Mouse (Mus musculus): Measurements from ENCODE around the gene Jpt2.

DNA sequence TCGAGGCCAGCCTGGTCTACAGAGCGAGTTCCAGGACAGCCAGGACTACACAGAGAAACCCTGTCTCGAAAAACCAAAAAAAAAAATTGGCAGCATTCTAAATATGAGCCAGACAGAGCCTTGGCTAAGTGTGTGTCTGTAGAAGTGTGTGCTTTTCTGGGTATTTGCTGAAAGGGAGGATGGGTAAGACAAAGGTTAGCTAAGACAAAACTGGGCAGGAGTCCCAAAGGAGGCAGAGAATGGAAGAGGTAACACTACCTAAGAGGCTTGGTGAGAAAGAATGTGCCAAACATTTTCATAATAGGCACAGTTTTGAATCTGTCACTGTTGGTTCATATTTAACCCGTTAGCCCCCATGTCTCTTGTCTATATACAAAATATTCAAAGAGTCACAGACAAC, 28.1 kb downstream of the Jpt2 start:
- TF ChIP-seq POLR2A (IDR thresholded peaks at IDR 0.05; ENCODE audit: extremely low read depth, insufficient read depth, low read length) (no peak), CTCF (IDR thresholded peaks at IDR 0.05; ENCODE audit: low read depth, low read length) (no peak)
